Mouse (Mus musculus) liver, postnatal 0 days (tissue): ENCODE data around the gene Gm10153.
"Not testable (repeated sequence)": the region's sequence is repeated elsewhere in the genome, so short reads cannot be mapped to it uniquely, and the experiment has no call there.

Experiments used
- CTCF ChIP-seq: sonication (generic); IDR thresholded peaks from 2 replicates; pipeline ENCODE4 v1.5.1; 2016; ENCODE audit warnings: antibody characterized with exemption, low read depth
- EP300 ChIP-seq: IDR thresholded peaks from 2 replicates; pipeline ENCODE4 v1.6.1; 2016; ENCODE audit warnings: antibody characterized with exemption, low read depth, mild to moderate bottlenecking

- not testable (repeated sequence) for TF ChIP-seq CTCF, EP300
These were observed 16.7 kb upstream of the Gm10153 start for GRCm38 (mm10) chr7:142206891-142207290.
